Mouse (Mus musculus) heart, embryonic 10.5 days (tissue): ENCODE measurements around the gene Gnmt. TPM values are rescaled to one million over a fixed set of nuclear protein-coding genes. Genes with fewer than 3 reads are reported as not detected.
A peak's percentile ranks its signal among the peaks of the same experiment; 100 is the strongest.

Experiments used
- DNase-seq: peaks from one replicate; pipeline ENCODE4 v3.0.0-alpha.2; 2017; ENCODE audit warnings: low spot score
- H3K27ac ChIP-seq: fragments of 300-500 bp; sonication (generic); 2 replicates; pipeline ENCODE4 v1.5.1; 2016; ENCODE audit warnings: mild to moderate bottlenecking
- H3K27me3 ChIP-seq: fragments of 300-500 bp; sonication (generic); 2 replicates; pipeline ENCODE4 v1.6.1; 2016; ENCODE audit warnings: mild to moderate bottlenecking; ENCODE audit not compliant: poor library complexity, insufficient read depth, severe bottlenecking
- H3K36me3 ChIP-seq: fragments of 300-500 bp; sonication (generic); 2 replicates; pipeline ENCODE4 v1.6.1; 2016; ENCODE audit warnings: mild to moderate bottlenecking, moderate library complexity
- H3K4me1 ChIP-seq: fragments of 300-500 bp; sonication (generic); 2 replicates; pipeline ENCODE4 v1.6.1; 2016; ENCODE audit warnings: mild to moderate bottlenecking
- H3K4me3 ChIP-seq: fragments of 300-500 bp; sonication (generic); 2 replicates; pipeline ENCODE4 v1.5.1; 2016; ENCODE audit warnings: mild to moderate bottlenecking, moderate library complexity
- H3K9me3 ChIP-seq: fragments of 300-500 bp; sonication (generic); 2 replicates; pipeline ENCODE4 v1.6.1; 2016; ENCODE audit warnings: mild to moderate bottlenecking, moderate library complexity
- WGBS: fragments of 180-500 bp; shearing (Covaris S2); methylation state at CpG from one replicate; pipeline ENCODE4 v1.1.7; 2016; 5-methylcytosine and 5-hydroxymethylcytosine counted together
- polyA plus RNA-seq: library from polyadenylated mRNA; unstranded; fragments of >200 nt; fragmentation: Nextera tagmentation; extraction: Ambion mirVana; gene quantifications from 2 replicates; pipeline ENCODE4 v1.2.1, GENCODE M21; 2016

Gnmt gene
- polyA plus RNA-seq, 1 experiment from 2014 or later: 2.3 TPM

GRCm38 (mm10) chr17:46706375-46707089 is 22.4 kb downstream of the Gnmt start:
- no peak overlapping the region for H3K27ac ChIP-seq
- no peaks in the 10 kb centered on the region; the same call in 1 of the 2 replicates for H3K36me3 ChIP-seq
- H3K4me3 ChIP-seq: no peak overlapping the region
- no peaks in the 10 kb centered on the region for H3K27me3 ChIP-seq
- H3K9me3 ChIP-seq: no peaks in the 10 kb centered on the region
- H3K4me1 ChIP-seq: peaks cover 45% of the 10 kb centered on the region
- 81% methylated on average over 14 of the region's 14 CpGs for WGBS
- DNase-seq: peak; percentile 71

- Histone ChIP-seq H3K9me3 (no peaks in the 10 kb centered on the region), H3K27ac (peak within 1 kb of the TSS; percentile 96), H3K4me3 (peak within 1 kb of the TSS; percentile 90), H3K4me1 (peaks cover 48% of the 10 kb centered on the region), H3K36me3 (peaks cover 7% of the 10 kb centered on the region; the same call in 1 of the 2 replicates), H3K27me3 (no peaks in the 10 kb centered on the region)
- 1% methylated on average over 48 of the region's 48 CpGs for WGBS
- DNase-seq: peak; percentile 99
Measured at GRCm38 (mm10) chr17:46704887-46705835, 23.8 kb downstream of the Gnmt start, which contains the start of gene Ppp2r5d. Gene Ppp2r5d, minus strand, starts transcription at chr17:46705111.

GRCm38 (mm10) chr17:46703971-46704886 is 24.7 kb downstream of the Gnmt start:
- no peaks in the 10 kb centered on the region for H3K27me3 ChIP-seq
- peaks cover 14% of the 10 kb centered on the region for H3K36me3 ChIP-seq
- peaks cover 48% of the 10 kb centered on the region for H3K4me1 ChIP-seq
- WGBS: 5% methylated on average over 32 of the region's 41 CpGs
- H3K4me3 ChIP-seq: peak overlapping the region; percentile 90
- no peaks in the 10 kb centered on the region for H3K9me3 ChIP-seq
- peak; percentile 74 for DNase-seq
- peak overlapping the region; percentile 96 for H3K27ac ChIP-seq

GRCm38 (mm10) chr17:46702506-46702905 is 26.5 kb downstream of the Gnmt start:
- DNase-seq: no peak
- Histone ChIP-seq H3K27me3 (no peaks in the 10 kb centered on the region), H3K4me1 (peaks cover 51% of the 10 kb centered on the region), H3K4me3 (peak overlapping the region; percentile 90; the same call in 1 of the 2 replicates), H3K9me3 (no peaks in the 10 kb centered on the region), H3K27ac (no peak overlapping the region), H3K36me3 (peaks cover 31% of the 10 kb centered on the region)
- 85% methylated on average over 5 of the region's 5 CpGs for WGBS

GRCm38 (mm10) chr17:46702100-46702499 is 26.9 kb downstream of the Gnmt start:
- WGBS: 84% methylated on average over 12 of the region's 12 CpGs
- Histone ChIP-seq H3K36me3 (peaks cover 32% of the 10 kb centered on the region), H3K4me3 (no peak overlapping the region; the same call in 1 of the 2 replicates), H3K9me3 (no peaks in the 10 kb centered on the region), H3K4me1 (peaks cover 51% of the 10 kb centered on the region), H3K27ac (0 out of 2 replicates have a peak overlapping the region, but pooled peaks have one; percentile 36), H3K27me3 (no peaks in the 10 kb centered on the region)
- peak; percentile 74 for DNase-seq

- H3K4me3 ChIP-seq: no peak overlapping the region
- 0 out of 2 replicates have a peak overlapping the region, but pooled peaks have one; percentile 36 for H3K27ac ChIP-seq
- H3K9me3 ChIP-seq: no peaks in the 10 kb centered on the region
- peaks cover 32% of the 10 kb centered on the region for H3K36me3 ChIP-seq
- peaks cover 45% of the 10 kb centered on the region for H3K4me1 ChIP-seq
- DNase-seq: peak; percentile 69
- H3K27me3 ChIP-seq: no peaks in the 10 kb centered on the region
- WGBS: 78% methylated on average over 12 of the region's 12 CpGs
Measured at GRCm38 (mm10) chr17:46701489-46701888, 27.5 kb downstream of the Gnmt start.

DNA sequence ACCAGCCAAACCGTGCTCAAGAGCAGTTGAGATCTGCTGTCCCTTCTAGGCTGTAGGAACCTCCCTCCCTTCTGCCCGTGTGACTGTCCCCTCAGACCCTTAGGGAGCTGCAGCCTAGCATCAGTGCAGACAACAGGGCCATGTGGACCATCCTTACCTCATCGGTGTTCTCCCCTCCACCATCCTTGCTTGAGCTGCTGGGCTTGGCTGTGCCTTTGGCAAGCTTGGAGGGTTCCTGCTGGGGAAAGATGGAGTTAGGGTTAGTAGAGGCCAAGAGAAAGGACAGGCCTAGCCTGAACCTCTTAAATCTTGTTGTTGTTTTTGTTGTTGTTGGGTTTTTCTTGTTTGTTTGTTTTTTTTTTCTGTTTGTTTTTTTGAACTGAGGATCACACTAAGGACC is 29.1 kb downstream of the Gnmt start:
- H3K27me3 ChIP-seq: no peaks in the 10 kb centered on the region
- no peak for DNase-seq
- H3K27ac ChIP-seq: no peak overlapping the region
- no peaks in the 10 kb centered on the region for H3K9me3 ChIP-seq
- WGBS: 77% methylated on average over 3 of the region's 3 CpGs
- H3K4me1 ChIP-seq: peaks cover 39% of the 10 kb centered on the region
- peaks cover 37% of the 10 kb centered on the region for H3K36me3 ChIP-seq
- H3K4me3 ChIP-seq: no peak overlapping the region

DNA sequence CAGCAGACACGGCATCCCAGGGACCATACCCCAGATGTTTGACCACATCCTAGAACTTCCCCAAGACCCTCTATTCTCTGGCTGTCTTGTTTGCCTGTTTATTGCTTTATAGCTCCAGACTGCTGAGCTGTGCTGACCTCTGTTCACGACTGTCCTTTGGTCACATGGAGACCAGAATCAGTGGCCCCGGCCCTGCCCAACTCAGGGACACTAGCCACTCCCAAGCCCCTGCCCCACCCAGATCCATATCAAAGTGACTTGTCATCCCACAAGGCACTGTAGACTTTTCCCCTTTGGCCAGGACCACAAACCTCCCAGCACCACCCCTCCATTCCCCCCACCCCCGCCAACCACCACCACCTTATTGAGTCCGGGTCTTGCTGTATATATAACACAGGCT is 29.7 kb downstream of the Gnmt start:
- Histone ChIP-seq H3K27me3 (no peaks in the 10 kb centered on the region), H3K36me3 (peaks cover 37% of the 10 kb centered on the region), H3K27ac (no peak overlapping the region), H3K4me1 (peaks cover 38% of the 10 kb centered on the region), H3K9me3 (no peaks in the 10 kb centered on the region), H3K4me3 (no peak overlapping the region)
- WGBS: 73% methylated on average over 5 of the region's 5 CpGs
- peak; percentile 70 for DNase-seq

GRCm38 (mm10) chr17:46698515-46698914 is 30.5 kb downstream of the Gnmt start:
- Histone ChIP-seq H3K36me3 (peaks cover 38% of the 10 kb centered on the region), H3K27me3 (no peaks in the 10 kb centered on the region), H3K4me3 (no peak overlapping the region), H3K27ac (no peak overlapping the region), H3K9me3 (no peaks in the 10 kb centered on the region), H3K4me1 (peaks cover 31% of the 10 kb centered on the region)
- WGBS: 81% methylated on average over 6 of the region's 6 CpGs
- DNase-seq: no peak

DNA sequence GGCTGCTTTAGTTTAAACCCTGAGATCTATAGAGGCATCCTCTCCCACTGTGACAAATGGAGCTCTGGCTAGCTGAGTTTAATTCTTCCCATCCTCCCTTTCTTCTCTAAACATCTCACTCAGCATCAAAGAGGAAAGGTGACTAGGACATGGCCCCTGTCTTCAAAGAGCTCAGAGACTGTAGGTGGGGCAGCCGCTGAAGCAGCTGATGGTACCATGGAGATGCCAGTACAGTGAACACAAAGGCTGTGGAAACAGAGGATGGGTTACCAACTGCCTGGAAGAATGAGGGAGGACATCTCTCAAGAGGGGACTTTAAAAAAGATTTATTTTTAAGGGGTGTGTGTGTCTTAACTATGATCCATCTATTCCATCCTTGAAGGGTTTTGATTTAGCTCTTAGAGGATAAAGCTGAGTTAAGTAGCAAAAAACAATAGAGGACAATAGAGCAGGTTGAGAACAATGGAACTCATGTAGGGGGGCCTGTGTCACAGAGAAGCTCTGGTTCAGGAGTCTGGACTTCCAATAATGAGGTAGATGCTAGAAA is 34.4 kb downstream of the Gnmt start:
- peaks cover 41% of the 10 kb centered on the region for H3K36me3 ChIP-seq
- H3K27ac ChIP-seq: no peak overlapping the region
- no peak for DNase-seq
- H3K4me3 ChIP-seq: no peak overlapping the region
- WGBS: 95% methylated on average over 1 of the region's 1 CpGs
- no peaks in the 10 kb centered on the region for H3K27me3 ChIP-seq
- peaks cover 14% of the 10 kb centered on the region; the same call in 1 of the 2 replicates for H3K4me1 ChIP-seq
- H3K9me3 ChIP-seq: no peaks in the 10 kb centered on the region

- Histone ChIP-seq H3K4me3 (no peak overlapping the region), H3K27ac (no peak overlapping the region), H3K9me3 (no peaks in the 10 kb centered on the region), H3K36me3 (peaks cover 45% of the 10 kb centered on the region), H3K4me1 (peaks cover 10% of the 10 kb centered on the region; the same call in 1 of the 2 replicates), H3K27me3 (no peaks in the 10 kb centered on the region)
- WGBS: 90% methylated on average over 2 of the region's 2 CpGs
- DNase-seq: no peak
Measured at GRCm38 (mm10) chr17:46691390-46691789, 37.6 kb downstream of the Gnmt start.

GRCm38 (mm10) chr17:46690665-46691064 is 38.3 kb downstream of the Gnmt start:
- no peak overlapping the region for H3K27ac ChIP-seq

More at GRCm38 (mm10) chr17:46690665-46691064, 38.3 kb downstream of the Gnmt start:
- DNase-seq: no peak
- 66% methylated on average over 12 of the region's 12 CpGs for WGBS
- no peak overlapping the region for H3K4me3 ChIP-seq
- no peaks in the 10 kb centered on the region for H3K27me3 ChIP-seq
- H3K9me3 ChIP-seq: no peaks in the 10 kb centered on the region
- peaks cover 6% of the 10 kb centered on the region; the same call in 1 of the 2 replicates for H3K4me1 ChIP-seq
- H3K36me3 ChIP-seq: peaks cover 47% of the 10 kb centered on the region
